Mouse (Mus musculus) midbrain, postnatal 0 days (tissue): ENCODE measurements around the gene Zfp663. TPM values are rescaled to one million over a fixed set of nuclear protein-coding genes. Genes with fewer than 3 reads are reported as not detected.

Source experiments
- ATAC-seq: fragments of 200-750 bp; cut with Nextera tagmentation; 2 replicates; pipeline ENCODE4 v1.8.0; 2017; ENCODE audit warnings: moderate number of reproducible peaks, mild to moderate bottlenecking, moderate TSS enrichment, moderate library complexity; ENCODE audit not compliant: low FRiP score
- DNase-seq: peaks from one replicate; pipeline ENCODE4 v3.0.0-alpha.2; 2015; ENCODE audit warnings: low spot score
- H3K27ac ChIP-seq: fragments of 300-500 bp; sonication (generic); 2 replicates; pipeline ENCODE4 v1.5.1; 2014; ENCODE audit warnings: low read depth, mild to moderate bottlenecking, low read length, mixed read lengths
- H3K27me3 ChIP-seq: fragments of 300-500 bp; sonication (generic); 2 replicates; pipeline ENCODE4 v1.6.1; 2014; ENCODE audit warnings: low read length, control low read depth, mixed read lengths; ENCODE audit not compliant: insufficient read depth
- H3K36me3 ChIP-seq: fragments of 300-500 bp; sonication (generic); 2 replicates; pipeline ENCODE4 v1.6.1; 2014; ENCODE audit warnings: low read length, control low read depth, mixed read lengths; ENCODE audit not compliant: insufficient read depth
- H3K4me1 ChIP-seq: fragments of 300-500 bp; sonication (generic); 2 replicates; pipeline ENCODE4 v1.6.1; 2014; ENCODE audit warnings: mild to moderate bottlenecking, control low read depth, antibody characterized with exemption, low read length, mixed read lengths; ENCODE audit not compliant: insufficient read depth
- H3K4me2 ChIP-seq: fragments of 300-500 bp; sonication (generic); 2 replicates; pipeline ENCODE4 v1.6.1; 2014; ENCODE audit warnings: low read depth, mild to moderate bottlenecking, low read length, mixed read lengths; ENCODE audit not compliant: poor library complexity, severe bottlenecking
- H3K4me3 ChIP-seq: fragments of 300-500 bp; sonication (generic); 2 replicates; pipeline ENCODE4 v1.5.1; 2014; ENCODE audit warnings: low read depth, mild to moderate bottlenecking, low read length, moderate library complexity
- H3K9ac ChIP-seq: fragments of 300-500 bp; sonication (generic); replicated peaks from 2 replicates; pipeline ENCODE4 v1.6.1; 2014; ENCODE audit warnings: mild to moderate bottlenecking, low read length, moderate library complexity, mixed read lengths; ENCODE audit not compliant: poor library complexity, severe bottlenecking
- H3K9me3 ChIP-seq: fragments of 300-500 bp; sonication (generic); 2 replicates; pipeline ENCODE4 v1.6.1; 2016; ENCODE audit warnings: low read length, control low read depth
- CTCF ChIP-seq: IDR thresholded peaks from 2 replicates; pipeline ENCODE4 v1.5.1; 2016; ENCODE audit warnings: antibody characterized with exemption, mild to moderate bottlenecking
- WGBS: fragments of 180-500 bp; shearing (Covaris S2); extraction: QIAGEN DNeasy Blood & Tissue Kit; methylation state at CpG from one replicate; pipeline ENCODE4 v1.1.7; 2014; 5-methylcytosine and 5-hydroxymethylcytosine counted together
- polyA plus RNA-seq: library from polyadenylated mRNA; unstranded; fragments of >200 nt; fragmentation: Nextera tagmentation; extraction: Ambion mirVana; gene quantifications from 2 replicates; pipeline ENCODE4 v1.2.1, GENCODE M21; 2015
- total RNA-seq: library from RNA; depleted of rRNA; stranded (reverse); fragments of >200 nt; gene quantifications from 2 replicates; pipeline ENCODE4 v1.2.3, GENCODE M21; 2014

The Zfp663 gene
- total and polyA plus RNA-seq, 2 experiments from 2014 or later = 4.3 to 10.2 TPM

GRCm38 (mm10) chr2:165351828-165352513 lies 16.6 kb downstream of the Zfp663 start:
- Histone ChIP-seq H3K27ac (no peak overlapping the region), H3K9ac (no peak overlapping the region), H3K4me1 (no peaks in the 10 kb centered on the region), H3K4me2 (no peak overlapping the region), H3K27me3 (no peaks in the 10 kb centered on the region), H3K9me3 (peaks cover 9% of the 10 kb centered on the region; the same call in 1 of the 2 replicates), H3K36me3 (peaks cover 4% of the 10 kb centered on the region; the same call in 1 of the 2 replicates), H3K4me3 (no peak overlapping the region)
- no peak for DNase-seq
- no peak for ATAC-seq
- no peak for TF ChIP-seq CTCF
- 93% methylated on average over 20 of the region's 20 CpGs for WGBS

DNA sequence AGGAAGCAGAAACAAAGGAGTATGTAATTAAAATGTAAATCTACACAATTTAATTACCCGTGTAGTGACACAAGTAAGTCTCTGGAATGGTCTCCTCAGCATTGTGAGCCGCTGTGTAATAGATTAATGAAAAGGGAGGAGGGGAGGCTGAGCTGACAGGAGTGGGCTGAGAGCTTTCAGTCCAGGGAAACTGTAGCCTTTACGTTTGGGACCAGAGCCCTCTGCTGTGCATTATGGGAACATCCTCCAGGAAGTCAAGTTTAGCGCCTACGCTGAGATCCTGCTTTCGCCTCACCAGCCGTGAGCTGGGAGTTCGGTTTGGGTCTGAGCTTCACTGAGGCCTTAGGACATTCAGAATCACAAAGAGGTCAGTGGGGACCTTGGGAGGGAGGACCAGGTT lies 19.1 kb downstream of the Zfp663 start:
- no peak overlapping the region for H3K27ac ChIP-seq
- H3K27me3 ChIP-seq = no peaks in the 10 kb centered on the region
- no peak overlapping the region for H3K4me2 ChIP-seq
- DNase-seq (peak; percentile 84), ATAC-seq (no peak)
- H3K36me3 ChIP-seq = peaks cover 4% of the 10 kb centered on the region; the same call in 1 of the 2 replicates
- H3K4me1 ChIP-seq = no peaks in the 10 kb centered on the region
- H3K4me3 ChIP-seq = no peak overlapping the region
- WGBS = 11% methylated on average over 8 of the region's 8 CpGs
- H3K9ac ChIP-seq = no peak overlapping the region
- H3K9me3 ChIP-seq = peaks cover 9% of the 10 kb centered on the region; the same call in 1 of the 2 replicates
- peak; percentile 88 for TF ChIP-seq CTCF

DNA sequence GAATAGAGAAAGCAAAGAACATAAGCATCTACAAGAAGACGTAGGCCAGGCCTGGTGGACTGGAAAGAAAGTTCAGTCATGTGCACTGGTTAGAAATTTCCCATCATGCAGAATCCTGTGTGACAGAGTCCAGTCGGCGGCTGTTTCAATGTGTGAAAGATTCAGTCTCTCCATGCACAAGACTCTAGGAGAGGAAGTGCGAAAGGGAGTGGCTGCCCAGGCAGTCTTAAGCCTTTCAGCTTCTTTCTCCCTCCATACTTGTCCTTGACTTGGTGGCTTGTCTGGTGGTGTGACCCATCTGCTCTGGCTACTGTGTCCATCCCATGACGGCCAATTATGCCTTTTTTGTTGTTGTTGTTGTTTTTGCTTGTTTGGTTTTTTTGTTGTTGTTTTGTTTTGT lies 22.3 kb downstream of the Zfp663 start:
- WGBS = 88% methylated on average over 5 of the region's 5 CpGs

DNA sequence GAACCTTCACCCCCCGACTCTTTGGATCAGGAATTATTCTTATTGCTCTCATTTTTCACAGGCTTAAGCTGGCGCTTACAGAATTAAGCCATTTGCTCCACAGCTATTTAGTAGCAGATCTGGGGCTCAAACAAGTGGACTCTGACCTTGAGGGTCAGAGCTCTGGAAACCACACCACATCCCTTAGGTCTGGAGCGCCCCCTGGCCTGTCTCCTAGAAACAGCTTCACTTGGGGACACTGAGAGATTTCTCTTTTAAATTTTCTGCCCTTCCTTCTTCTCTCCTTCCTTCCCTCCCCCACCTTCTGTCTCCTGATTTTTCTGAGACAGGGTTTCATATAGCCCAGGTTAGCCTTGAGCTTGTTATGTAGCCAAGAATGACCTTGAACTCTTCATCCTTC lies 31.3 kb downstream of the Zfp663 start:
- H3K27ac ChIP-seq = no peak overlapping the region
- ATAC-seq = no peak
- H3K9ac ChIP-seq = no peak overlapping the region
- H3K9me3 ChIP-seq = no peaks in the 10 kb centered on the region
- DNase-seq = peak; percentile 59
- no peak overlapping the region for H3K4me3 ChIP-seq
- WGBS = 7% methylated on average over 3 of the region's 3 CpGs
- H3K27me3 ChIP-seq = no peaks in the 10 kb centered on the region
- H3K4me1 ChIP-seq = no peaks in the 10 kb centered on the region
- no peak overlapping the region for H3K4me2 ChIP-seq
- no peaks in the 10 kb centered on the region for H3K36me3 ChIP-seq
- TF ChIP-seq CTCF = peak; percentile 69

More for the DNA sequence above, 22.3 kb downstream of the Zfp663 start:
- DNase-seq (no peak), ATAC-seq (no peak)
- Histone ChIP-seq H3K36me3 (no peaks in the 10 kb centered on the region), H3K27me3 (no peaks in the 10 kb centered on the region), H3K9ac (no peak overlapping the region), H3K4me2 (no peak overlapping the region), H3K4me1 (no peaks in the 10 kb centered on the region), H3K4me3 (no peak overlapping the region), H3K9me3 (no peaks in the 10 kb centered on the region), H3K27ac (no peak overlapping the region)
- TF ChIP-seq CTCF = no peak

DNA sequence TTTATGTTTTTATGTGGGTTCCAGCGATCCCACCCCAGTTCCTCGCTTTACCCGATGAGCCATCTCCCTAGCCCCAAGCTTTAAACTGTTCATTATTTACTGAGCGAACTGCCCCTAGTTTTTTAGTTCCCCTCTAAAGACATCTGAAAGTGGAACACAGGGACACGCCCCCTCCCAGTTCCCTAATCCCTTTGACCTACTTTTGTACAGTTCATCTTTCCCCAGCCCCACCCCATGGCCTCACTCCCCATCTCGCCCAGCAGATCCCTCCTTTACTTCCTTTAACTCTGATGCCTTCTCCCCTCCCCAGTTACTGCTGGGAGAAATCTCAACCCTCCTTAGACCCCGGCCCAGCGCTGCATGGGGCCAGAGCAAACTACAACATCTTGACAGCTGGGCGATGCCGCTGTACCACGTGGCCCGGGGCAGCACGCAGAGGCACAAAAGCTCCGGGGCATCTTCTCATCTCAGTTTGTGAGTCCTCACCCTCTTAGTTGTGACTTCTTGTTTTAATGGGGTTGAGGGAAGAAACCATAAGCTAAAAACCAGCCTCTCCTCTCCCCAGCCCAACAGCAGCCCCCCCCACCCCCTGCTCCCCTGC lies 35.8 kb downstream of the Zfp663 start:
- H3K4me3 ChIP-seq = no peak overlapping the region
- DNase-seq (no peak), ATAC-seq (no peak)
- no peaks in the 10 kb centered on the region for H3K27me3 ChIP-seq
- no peaks in the 10 kb centered on the region for H3K36me3 ChIP-seq
- H3K4me2 ChIP-seq = no peak overlapping the region
- 0 out of 2 replicates have a peak, but pooled peaks cover 2% of the 10 kb centered on the region for H3K4me1 ChIP-seq
- no peaks in the 10 kb centered on the region for H3K9me3 ChIP-seq
- WGBS = 42% methylated on average over 14 of the region's 14 CpGs
- no peak overlapping the region for H3K9ac ChIP-seq
- no peak overlapping the region for H3K27ac ChIP-seq
- no peak for TF ChIP-seq CTCF

GRCm38 (mm10) chr2:165329703-165330102 lies 38.8 kb downstream of the Zfp663 start:
- WGBS = 58% methylated on average over 3 of the region's 3 CpGs

More at GRCm38 (mm10) chr2:165329703-165330102, 38.8 kb downstream of the Zfp663 start:
- no peak for DNase-seq
- TF ChIP-seq CTCF = no peak
- Histone ChIP-seq H3K9ac (no peak overlapping the region), H3K36me3 (no peaks in the 10 kb centered on the region), H3K4me2 (no peak overlapping the region), H3K4me1 (peaks cover 10% of the 10 kb centered on the region; the same call in 1 of the 2 replicates), H3K27ac (no peak overlapping the region), H3K9me3 (no peaks in the 10 kb centered on the region), H3K4me3 (no peak overlapping the region), H3K27me3 (no peaks in the 10 kb centered on the region)
- no peak for ATAC-seq
